Mouse (Mus musculus) kidney, postnatal 0 days (tissue): ENCODE results near the gene Cd33. TPM values are rescaled to one million over a fixed set of nuclear protein-coding genes. Genes with fewer than 3 reads are reported as not detected.

Source experiments
- ATAC-seq: fragments of 200-750 bp; cut with Nextera tagmentation; replicated peaks from 2 replicates; pipeline ENCODE4 v1.8.0; 2017; ENCODE audit warnings: low read depth, moderate number of reproducible peaks, moderate TSS enrichment, moderate library complexity; ENCODE audit not compliant: low FRiP score
- DNase-seq: peaks from one replicate; pipeline ENCODE4 v3.0.0-alpha.2; 2016; ENCODE audit warnings: low spot score
- H3K27ac ChIP-seq: fragments of 300-500 bp; sonication (generic); 2 replicates; pipeline ENCODE4 v1.5.1; 2014; ENCODE audit warnings: mild to moderate bottlenecking
- H3K27me3 ChIP-seq: fragments of 300-500 bp; sonication (generic); 2 replicates; pipeline ENCODE4 v1.6.1; 2014; ENCODE audit warnings: low read length, mixed read lengths; ENCODE audit not compliant: insufficient read depth
- H3K36me3 ChIP-seq: fragments of 300-500 bp; sonication (generic); 2 replicates; pipeline ENCODE4 v1.6.1; 2014; ENCODE audit warnings: low read length, mixed read lengths; ENCODE audit not compliant: insufficient read depth
- H3K4me1 ChIP-seq: fragments of 300-500 bp; sonication (generic); replicated peaks from 2 replicates; pipeline ENCODE4 v1.6.1; 2014; ENCODE audit warnings: antibody characterized with exemption, low read length, mixed read lengths; ENCODE audit not compliant: insufficient read depth
- H3K4me2 ChIP-seq: fragments of 300-500 bp; sonication (generic); 2 replicates; pipeline ENCODE4 v1.6.1; 2014; ENCODE audit warnings: mild to moderate bottlenecking, low read length, moderate library complexity, mixed read lengths
- H3K4me3 ChIP-seq: fragments of 300-500 bp; sonication (generic); replicated peaks from 2 replicates; pipeline ENCODE4 v1.5.1; 2014; ENCODE audit warnings: low read depth, low read length
- H3K9ac ChIP-seq: fragments of 300-500 bp; sonication (generic); 2 replicates; pipeline ENCODE4 v1.6.1; 2014; ENCODE audit warnings: low read depth, low read length
- H3K9me3 ChIP-seq: fragments of 300-500 bp; sonication (generic); replicated peaks from 2 replicates; pipeline ENCODE4 v1.6.1; 2016; ENCODE audit warnings: low read length, inconsistent platforms, mixed read lengths
- CTCF ChIP-seq: IDR thresholded peaks from 2 replicates; pipeline ENCODE4 v1.5.1; 2016; ENCODE audit warnings: antibody characterized with exemption, low read depth, mild to moderate bottlenecking, moderate library complexity
- WGBS: fragments of 180-500 bp; shearing (Covaris S2); extraction: QIAGEN DNeasy Blood & Tissue Kit; methylation state at CpG from one replicate; pipeline ENCODE4 v1.1.7; 2014; 5-methylcytosine and 5-hydroxymethylcytosine counted together
- polyA plus RNA-seq: library from polyadenylated mRNA; unstranded; fragments of >200 nt; fragmentation: Nextera tagmentation; extraction: Ambion mirVana; gene quantifications from 2 replicates; pipeline ENCODE4 v1.2.1, GENCODE M21; 2015

Cd33 gene
- polyA plus RNA-seq, 1 experiment from 2014 or later, result 1.2 TPM

DNA sequence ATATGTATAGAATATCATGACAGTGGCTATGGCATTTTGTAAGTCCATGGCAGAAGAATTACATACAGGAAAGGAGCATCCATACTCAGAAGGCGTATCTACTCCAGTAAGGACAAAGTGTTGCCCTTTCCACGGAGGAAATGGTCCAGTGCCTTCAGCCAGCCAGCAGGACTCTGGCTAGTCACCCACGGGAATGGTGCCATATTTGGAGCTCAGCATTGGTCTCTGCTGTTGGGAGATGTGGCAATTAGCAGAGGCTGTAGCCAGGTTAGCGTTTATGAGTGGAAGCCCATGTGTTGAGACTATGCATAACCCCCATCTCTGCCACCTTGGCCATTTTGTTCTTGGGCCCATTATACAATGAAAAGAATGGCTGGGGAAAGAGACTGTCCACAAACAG lies 4.0 kb upstream of the Cd33 start:
- Histone ChIP-seq H3K36me3 (no peaks in the 10 kb centered on the region), H3K9ac (no peak overlapping the region), H3K9me3 (no peaks in the 10 kb centered on the region), H3K27ac (no peak overlapping the region), H3K4me1 (no peaks in the 10 kb centered on the region), H3K4me2 (no peak overlapping the region), H3K27me3 (no peaks in the 10 kb centered on the region), H3K4me3 (no peak overlapping the region)
- WGBS, result 66% methylated on average over 4 of the region's 4 CpGs
- no peak for ATAC-seq
- DNase-seq, result no peak
- no peak for TF ChIP-seq CTCF

DNA sequence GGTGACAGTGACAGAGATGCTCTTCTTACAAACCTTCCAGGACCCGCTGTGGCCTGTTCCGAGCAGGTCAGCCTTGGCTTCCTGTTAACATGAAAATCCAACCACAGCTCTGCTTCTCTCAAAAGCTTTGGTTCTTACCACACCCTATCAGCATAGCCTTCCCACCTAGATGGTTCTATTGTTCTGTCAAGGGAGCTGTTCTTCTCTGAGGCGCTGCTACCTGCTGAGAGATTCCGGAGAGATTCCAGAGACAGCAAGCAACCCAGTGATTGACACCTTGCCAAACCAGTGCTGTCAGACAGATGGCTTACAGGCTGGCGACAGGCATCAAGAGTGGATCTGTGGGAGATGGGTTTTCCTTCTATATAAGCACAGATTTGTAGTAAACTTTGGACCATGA lies 3.4 kb upstream of the Cd33 start:
- Histone ChIP-seq H3K9ac (no peak overlapping the region), H3K27me3 (no peaks in the 10 kb centered on the region), H3K4me1 (no peaks in the 10 kb centered on the region), H3K4me2 (no peak overlapping the region), H3K36me3 (no peaks in the 10 kb centered on the region), H3K27ac (no peak overlapping the region), H3K4me3 (no peak overlapping the region), H3K9me3 (no peaks in the 10 kb centered on the region)
- 49% methylated on average over 5 of the region's 5 CpGs for WGBS
- TF ChIP-seq CTCF, result no peak
- DNase-seq (no peak), ATAC-seq (no peak)

DNA sequence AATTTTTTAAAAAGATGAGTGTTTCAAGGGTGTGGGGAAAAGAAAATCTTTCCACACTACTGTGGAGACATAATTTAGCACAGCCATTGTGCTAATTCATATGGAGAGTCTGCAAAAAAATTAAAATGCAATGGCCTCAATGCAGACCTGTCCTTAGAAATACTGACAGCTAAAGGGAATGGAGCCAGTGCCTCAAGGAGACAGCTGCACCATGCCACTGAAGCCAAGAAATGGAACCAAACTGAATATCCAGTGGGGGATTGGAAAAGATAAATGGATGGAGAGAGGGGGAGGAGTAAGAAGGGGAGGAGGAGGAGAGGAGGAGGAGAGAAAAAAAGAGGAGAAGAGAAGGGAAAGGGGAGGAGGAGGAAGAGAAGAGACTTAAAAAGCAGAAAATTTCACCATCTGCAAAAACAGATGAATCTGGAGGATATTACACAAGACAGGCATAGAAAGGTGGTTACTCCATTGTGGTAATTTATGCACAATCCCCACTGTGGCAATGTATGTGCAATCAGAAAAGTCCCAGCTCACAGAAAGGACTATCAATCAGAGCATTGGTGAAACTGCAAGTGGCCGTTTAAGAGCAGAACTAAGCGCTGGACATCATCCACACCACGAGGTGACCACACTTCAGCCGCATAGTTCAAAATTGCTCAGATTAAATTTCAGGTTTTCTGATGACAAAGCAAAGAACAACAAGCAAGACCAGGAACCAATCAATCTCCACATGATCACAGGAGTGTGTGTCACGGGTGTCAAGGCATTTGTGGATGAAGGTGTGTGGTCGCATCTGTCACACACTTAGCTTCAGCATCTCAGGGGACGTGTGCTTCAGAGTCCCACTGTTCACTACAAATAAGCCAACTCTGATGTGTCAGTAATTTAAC lies 1.7 kb upstream of the Cd33 start:
- no peak for TF ChIP-seq CTCF
- H3K4me3 ChIP-seq, result no peak overlapping the region
- no peak overlapping the region for H3K9ac ChIP-seq
- no peak overlapping the region for H3K4me2 ChIP-seq
- no peak overlapping the region for H3K27ac ChIP-seq
- WGBS, result 49% methylated on average over 7 of the region's 7 CpGs
- H3K9me3 ChIP-seq, result no peaks in the 10 kb centered on the region
- DNase-seq (no peak), ATAC-seq (no peak)
- H3K27me3 ChIP-seq, result no peaks in the 10 kb centered on the region
- no peaks in the 10 kb centered on the region for H3K4me1 ChIP-seq
- no peaks in the 10 kb centered on the region for H3K36me3 ChIP-seq

DNA sequence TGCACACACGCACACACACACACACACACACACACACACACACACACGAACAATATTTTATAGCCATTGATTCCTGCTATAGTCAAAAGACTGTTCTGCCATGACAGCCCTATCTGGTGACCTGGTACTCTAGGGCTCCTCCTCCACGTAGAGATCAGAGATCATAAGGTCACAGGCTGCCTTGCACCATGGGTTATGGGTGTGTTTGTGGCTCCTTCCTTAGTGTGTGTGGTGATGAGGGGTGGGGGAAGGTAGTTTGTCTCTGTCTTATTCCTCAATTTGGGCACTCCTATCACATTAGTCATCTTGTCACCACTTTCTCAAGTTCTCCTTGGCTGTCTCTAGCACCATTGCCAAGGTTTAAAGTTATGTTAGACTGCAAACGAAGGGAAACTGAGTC lies 5.7 kb downstream of the Cd33 start:
- WGBS, result 59% methylated on average over 4 of the region's 4 CpGs
- ATAC-seq, result no peak
- TF ChIP-seq CTCF, result no peak

DNA sequence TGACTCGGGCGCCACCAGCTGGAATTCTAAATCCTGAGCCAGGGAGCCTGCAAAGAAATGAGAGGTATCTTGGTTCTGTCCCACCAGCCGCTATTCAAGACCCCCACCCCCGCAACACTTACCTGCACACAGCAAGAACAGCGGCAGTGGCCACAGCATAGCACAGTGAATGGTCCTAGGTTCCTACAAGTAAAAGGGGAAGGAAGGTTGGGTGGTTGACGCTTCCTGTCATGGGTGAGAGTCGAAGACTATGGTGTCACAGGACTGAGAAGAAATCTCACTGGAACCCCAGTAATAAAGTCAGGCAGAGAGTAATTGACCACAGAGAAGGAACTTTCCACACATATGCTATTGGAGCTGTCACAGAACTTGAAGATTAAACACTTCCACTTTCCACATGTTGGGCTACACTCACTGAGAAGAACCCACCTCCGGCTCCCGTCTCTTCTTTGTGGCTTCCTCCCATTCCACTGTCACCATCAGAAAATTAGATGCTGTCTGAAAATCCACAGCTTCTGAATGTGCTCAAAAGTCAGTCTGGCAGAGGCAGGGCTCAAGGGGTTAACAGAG lies 11.2 kb downstream of the Cd33 start:
- Histone ChIP-seq H3K4me1 (no peaks in the 10 kb centered on the region), H3K4me3 (no peak overlapping the region), H3K27me3 (no peaks in the 10 kb centered on the region), H3K27ac (no peak overlapping the region), H3K9ac (no peak overlapping the region), H3K9me3 (no peaks in the 10 kb centered on the region), H3K4me2 (no peak overlapping the region), H3K36me3 (no peaks in the 10 kb centered on the region)
- no peak for ATAC-seq
- TF ChIP-seq CTCF, result no peak
- DNase-seq, result no peak
- 88% methylated on average over 9 of the region's 9 CpGs for WGBS

More for the DNA sequence above, 5.7 kb downstream of the Cd33 start:
- Histone ChIP-seq H3K9me3 (no peaks in the 10 kb centered on the region), H3K27ac (no peak overlapping the region), H3K36me3 (no peaks in the 10 kb centered on the region), H3K9ac (no peak overlapping the region), H3K4me2 (no peak overlapping the region), H3K4me1 (no peaks in the 10 kb centered on the region), H3K27me3 (no peaks in the 10 kb centered on the region), H3K4me3 (no peak overlapping the region)
- no peak for DNase-seq

DNA sequence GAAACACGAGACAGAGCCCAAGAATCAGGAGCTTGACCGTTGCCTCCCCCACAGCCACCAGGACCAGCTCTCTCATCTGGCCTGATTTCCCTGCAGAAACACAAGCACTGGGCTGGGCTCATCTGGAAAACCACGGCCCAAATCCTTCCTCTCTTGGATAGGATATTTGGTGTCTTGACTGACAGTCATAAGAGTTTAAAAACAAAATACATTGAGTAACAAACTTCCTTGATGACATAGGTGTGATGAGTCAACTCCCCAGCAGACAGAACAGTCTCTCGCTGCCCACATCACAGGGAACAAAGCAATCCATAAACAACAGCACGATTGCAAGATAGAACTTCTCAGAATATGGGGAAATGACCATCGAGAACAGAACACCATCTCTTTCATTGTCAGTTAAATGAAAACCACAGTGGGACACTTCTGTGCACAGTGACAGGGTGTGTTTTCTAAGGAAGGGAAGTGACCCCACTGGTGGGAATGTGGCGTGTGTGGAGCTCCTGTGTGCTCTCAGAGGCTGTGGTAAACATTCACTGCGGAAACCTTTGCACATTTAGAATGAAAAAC lies 13.9 kb downstream of the Cd33 start:
- no peak overlapping the region for H3K27ac ChIP-seq
- H3K36me3 ChIP-seq, result no peaks in the 10 kb centered on the region
- 59% methylated on average over 8 of the region's 8 CpGs for WGBS
- H3K4me3 ChIP-seq, result no peak overlapping the region
- H3K4me1 ChIP-seq, result no peaks in the 10 kb centered on the region
- H3K9me3 ChIP-seq, result no peaks in the 10 kb centered on the region
- no peak overlapping the region for H3K9ac ChIP-seq
- TF ChIP-seq CTCF, result no peak
- H3K27me3 ChIP-seq, result no peaks in the 10 kb centered on the region
- no peak overlapping the region for H3K4me2 ChIP-seq
- DNase-seq, result no peak
- ATAC-seq, result no peak
